Mouse (Mus musculus): Measurements from ENCODE around the gene Efcc1.

GRCm38 (mm10) chr6:87750184-87750910, 19.7 kb downstream of the Efcc1 start:
- TF ChIP-seq POLR2A (IDR thresholded peaks at IDR 0.05; ENCODE audit: borderline replicate concordance, control insufficient read depth, low read depth, low read length) (no peak), CTCF (IDR thresholded peaks at IDR 0.05; ENCODE audit: control insufficient read depth, insufficient read depth, low read length) (no peak)

Data from bone marrow, adult 2 months (tissue).